20 mouse cellular contexts compared by ENCODE assay signal in genomic region chr15:62096778-62097177, GRCm38 (mm10).
"Had no signal": no experiment of that assay in that cellular context is flagged by ENCODE, and none has a peak within 500 bp of the region (broad histone marks: within the 10 kb centered on the region; RNA-seq: fewer than 3 reads in every experiment).

No protein-coding gene starts in this region.

- H3K36me3 ChIP-seq: limb, embryonic 10.5 days; limb, embryonic 13.5 days; liver, embryonic 15.5 days; lung, embryonic 15.5 days; midbrain, embryonic 10.5 days; neural tube, embryonic 12.5 days; neural tube, embryonic 15.5 days; stomach, embryonic 15.5 days had no signal

- ATAC-seq: intestine, postnatal 0 days; liver, embryonic 12.5 days had no signal

- H3K9ac ChIP-seq: limb, embryonic 13.5 days; liver, embryonic 12.5 days; liver, embryonic 15.5 days; lung, embryonic 15.5 days; neural tube, embryonic 12.5 days; neural tube, embryonic 15.5 days; stomach, embryonic 15.5 days had no signal

- H3K27ac ChIP-seq: kidney, postnatal 0 days; layer of hippocampus, adult 2 months; limb, embryonic 10.5 days; limb, embryonic 13.5 days; liver, embryonic 15.5 days; lung, embryonic 15.5 days; midbrain, embryonic 10.5 days; neural tube, embryonic 12.5 days; neural tube, embryonic 15.5 days; stomach, embryonic 15.5 days had no signal

- H3K4me2 ChIP-seq: limb, embryonic 13.5 days; liver, embryonic 12.5 days; liver, embryonic 15.5 days; lung, embryonic 15.5 days; neural tube, embryonic 12.5 days; neural tube, embryonic 15.5 days; stomach, embryonic 15.5 days had no signal

- DNase-seq: kidney, adult 2 months; layer of hippocampus, adult 9-11 months; liver; midbrain, embryonic 14.5 days; right cerebral cortex, adult 18-20 months; right cerebral cortex, postnatal 14 days; right cerebral cortex, postnatal 4 days; thymus, postnatal 36 days had no signal

- H3K4me3 ChIP-seq: layer of hippocampus, adult 2 months; limb, embryonic 10.5 days; limb, embryonic 13.5 days; liver, embryonic 12.5 days; liver, embryonic 15.5 days; lung, embryonic 15.5 days; midbrain, embryonic 10.5 days; neural tube, embryonic 12.5 days; neural tube, embryonic 15.5 days; stomach, embryonic 15.5 days had no signal

- H3K27me3 ChIP-seq: limb, embryonic 13.5 days; liver, embryonic 12.5 days; liver, embryonic 15.5 days; lung, embryonic 15.5 days; neural tube, embryonic 12.5 days; neural tube, embryonic 15.5 days; stomach, embryonic 15.5 days had no signal

- H3K9me3 ChIP-seq: limb, embryonic 10.5 days; limb, embryonic 13.5 days; liver, embryonic 12.5 days; liver, embryonic 15.5 days; lung, embryonic 15.5 days; midbrain, embryonic 10.5 days; neural tube, embryonic 12.5 days; neural tube, embryonic 15.5 days; stomach, embryonic 15.5 days had no signal
